Mouse (Mus musculus) intestine, embryonic 14.5 days (tissue): Measurements from ENCODE around the gene 1700123O20Rik. TPM values are rescaled to one million over a fixed set of nuclear protein-coding genes. Genes with fewer than 3 reads are reported as not detected.

Experiments
- ATAC-seq: fragments of 200-750 bp; cut with Nextera tagmentation; replicated peaks from 2 replicates; pipeline ENCODE4 v1.8.0; 2017; ENCODE audit warnings: low read depth, moderate number of reproducible peaks, moderate TSS enrichment, moderate library complexity; ENCODE audit not compliant: low FRiP score, low TSS enrichment
- DNase-seq: peaks from one replicate; pipeline ENCODE4 v3.0.0-alpha.2; 2018; ENCODE audit warnings: low spot score
- H3K27ac ChIP-seq: fragments of 300-500 bp; sonication (generic); 2 replicates; pipeline ENCODE4 v1.5.1; 2014; ENCODE audit warnings: low read depth, mild to moderate bottlenecking, control low read depth
- H3K27me3 ChIP-seq: fragments of 300-500 bp; sonication (generic); replicated peaks from 2 replicates; pipeline ENCODE4 v1.6.1; 2014; ENCODE audit warnings: low read length, control low read depth; ENCODE audit not compliant: control insufficient read depth, insufficient read depth
- H3K36me3 ChIP-seq: fragments of 300-500 bp; sonication (generic); 2 replicates; pipeline ENCODE4 v1.6.1; 2014; ENCODE audit warnings: low read length, control low read depth; ENCODE audit not compliant: control insufficient read depth, insufficient read depth
- H3K4me1 ChIP-seq: fragments of 300-500 bp; sonication (generic); replicated peaks from 2 replicates; pipeline ENCODE4 v1.6.1; 2014; ENCODE audit warnings: low read length, control low read depth, mixed read lengths; ENCODE audit not compliant: control insufficient read depth, insufficient read depth
- H3K4me2 ChIP-seq: fragments of 300-500 bp; sonication (generic); 2 replicates; pipeline ENCODE4 v1.6.1; 2014; ENCODE audit warnings: low read length
- H3K4me3 ChIP-seq: fragments of 300-500 bp; sonication (generic); 2 replicates; pipeline ENCODE4 v1.5.1; 2014; ENCODE audit warnings: low read depth, low read length, control low read depth, mixed read lengths
- H3K9ac ChIP-seq: fragments of 300-500 bp; sonication (generic); 2 replicates; pipeline ENCODE4 v1.6.1; 2014; ENCODE audit warnings: mild to moderate bottlenecking, low read length
- H3K9me3 ChIP-seq: fragments of 300-500 bp; sonication (generic); 2 replicates; pipeline ENCODE4 v1.6.1; 2016; ENCODE audit warnings: low read length, control low read depth; ENCODE audit not compliant: control insufficient read depth
- WGBS: fragments of 180-500 bp; shearing (Covaris S2); extraction: QIAGEN DNeasy Blood & Tissue Kit; methylation state at CpG from one replicate; pipeline ENCODE4 v1.1.7; 2014; 5-methylcytosine and 5-hydroxymethylcytosine counted together
- polyA plus RNA-seq: library from polyadenylated mRNA; unstranded; fragments of >200 nt; fragmentation: Nextera tagmentation; extraction: Ambion mirVana; gene quantifications from 2 replicates; pipeline ENCODE4 v1.2.1, GENCODE M21; 2014

1700123O20Rik gene
- polyA plus RNA-seq, 1 experiment from 2014 or later = 83.7 TPM

- H3K4me2 ChIP-seq = no peak overlapping the region
- no peaks in the 10 kb centered on the region for H3K27me3 ChIP-seq
- no peak for DNase-seq
- no peaks in the 10 kb centered on the region for H3K4me1 ChIP-seq
- no peaks in the 10 kb centered on the region for H3K9me3 ChIP-seq
- no peak overlapping the region for H3K27ac ChIP-seq
- WGBS = 84% methylated on average over 2 of the region's 2 CpGs
- no peak for ATAC-seq
- H3K4me3 ChIP-seq = no peak overlapping the region
- peaks cover 97% of the 10 kb centered on the region for H3K36me3 ChIP-seq
- H3K9ac ChIP-seq = no peak overlapping the region
Observed at GRCm38 (mm10) chr14:54660009-54660408, 26.0 kb upstream of the 1700123O20Rik start.

GRCm38 (mm10) chr14:54664477-54665222, 21.4 kb upstream of the 1700123O20Rik start:
- ATAC-seq = no peak
- 89% methylated on average over 10 of the region's 10 CpGs for WGBS
- no peak overlapping the region for H3K27ac ChIP-seq
- no peak for DNase-seq
- no peaks in the 10 kb centered on the region for H3K9me3 ChIP-seq
- peaks cover 93% of the 10 kb centered on the region for H3K36me3 ChIP-seq
- H3K4me3 ChIP-seq = no peak overlapping the region
- no peaks in the 10 kb centered on the region for H3K4me1 ChIP-seq
- no peaks in the 10 kb centered on the region for H3K27me3 ChIP-seq
- H3K9ac ChIP-seq = no peak overlapping the region
- no peak overlapping the region for H3K4me2 ChIP-seq

GRCm38 (mm10) chr14:54669381-54669780, 16.6 kb upstream of the 1700123O20Rik start:
- WGBS = 84% methylated on average over 4 of the region's 4 CpGs
- Histone ChIP-seq H3K4me3 (no peak overlapping the region), H3K4me1 (no peaks in the 10 kb centered on the region), H3K27ac (no peak overlapping the region), H3K36me3 (peaks cover 72% of the 10 kb centered on the region), H3K9me3 (no peaks in the 10 kb centered on the region), H3K4me2 (no peak overlapping the region), H3K9ac (no peak overlapping the region), H3K27me3 (no peaks in the 10 kb centered on the region)
- peak; percentile 63 for DNase-seq
- no peak for ATAC-seq

- 79% methylated on average over 2 of the region's 2 CpGs for WGBS
- Histone ChIP-seq H3K36me3 (peaks cover 77% of the 10 kb centered on the region), H3K4me3 (no peak overlapping the region)
Observed at GRCm38 (mm10) chr14:54674317-54674716, 11.7 kb upstream of the 1700123O20Rik start.

GRCm38 (mm10) chr14:54676290-54676689, 9.7 kb upstream of the 1700123O20Rik start:
- H3K36me3 ChIP-seq = peaks cover 74% of the 10 kb centered on the region
- 92% methylated on average over 5 of the region's 5 CpGs for WGBS
- ATAC-seq (no peak), DNase-seq (no peak)
- no peak overlapping the region for H3K4me3 ChIP-seq
- no peak overlapping the region for H3K4me2 ChIP-seq
- no peak overlapping the region for H3K9ac ChIP-seq
- no peak overlapping the region for H3K27ac ChIP-seq
- no peaks in the 10 kb centered on the region for H3K4me1 ChIP-seq
- H3K27me3 ChIP-seq = no peaks in the 10 kb centered on the region
- H3K9me3 ChIP-seq = no peaks in the 10 kb centered on the region

More at GRCm38 (mm10) chr14:54674317-54674716, 11.7 kb upstream of the 1700123O20Rik start:
- Histone ChIP-seq H3K27me3 (no peaks in the 10 kb centered on the region), H3K4me2 (no peak overlapping the region), H3K9me3 (no peaks in the 10 kb centered on the region), H3K27ac (no peak overlapping the region), H3K4me1 (no peaks in the 10 kb centered on the region), H3K9ac (no peak overlapping the region)
- ATAC-seq (no peak), DNase-seq (no peak)

GRCm38 (mm10) chr14:54678657-54679304, 7.2 kb upstream of the 1700123O20Rik start:
- no peaks in the 10 kb centered on the region for H3K27me3 ChIP-seq
- WGBS = 79% methylated on average over 16 of the region's 16 CpGs
- no peak overlapping the region for H3K27ac ChIP-seq
- peaks cover 78% of the 10 kb centered on the region for H3K36me3 ChIP-seq
- no peak overlapping the region for H3K9ac ChIP-seq
- DNase-seq (no peak), ATAC-seq (no peak)
- H3K4me3 ChIP-seq = no peak overlapping the region
- H3K4me1 ChIP-seq = no peaks in the 10 kb centered on the region
- H3K4me2 ChIP-seq = no peak overlapping the region
- H3K9me3 ChIP-seq = no peaks in the 10 kb centered on the region

GRCm38 (mm10) chr14:54682396-54682795, 3.6 kb upstream of the 1700123O20Rik start:
- 87% methylated on average over 3 of the region's 3 CpGs for WGBS
- no peak overlapping the region for H3K4me2 ChIP-seq
- no peak for DNase-seq
- H3K9ac ChIP-seq = no peak overlapping the region
- no peak overlapping the region for H3K27ac ChIP-seq
- H3K4me1 ChIP-seq = peaks cover 7% of the 10 kb centered on the region; the same call in 1 of the 2 replicates
- H3K9me3 ChIP-seq = no peaks in the 10 kb centered on the region
- no peak overlapping the region for H3K4me3 ChIP-seq
- no peak for ATAC-seq
- peaks cover 48% of the 10 kb centered on the region for H3K36me3 ChIP-seq
- no peaks in the 10 kb centered on the region for H3K27me3 ChIP-seq

- Histone ChIP-seq H3K27me3 (no peaks in the 10 kb centered on the region), H3K9me3 (no peaks in the 10 kb centered on the region), H3K27ac (no peak overlapping the region), H3K4me2 (peak overlapping the region; percentile 77), H3K4me1 (peaks cover 13% of the 10 kb centered on the region), H3K36me3 (peaks cover 47% of the 10 kb centered on the region), H3K9ac (peak overlapping the region; percentile 96), H3K4me3 (peak overlapping the region; percentile 88)
- DNase-seq (no peak), ATAC-seq (no peak)
- WGBS = 9% methylated on average over 8 of the region's 8 CpGs
Observed at GRCm38 (mm10) chr14:54685471-54685870, 545 bp upstream of the 1700123O20Rik start.
